Mouse (Mus musculus) kidney, embryonic 16.5 days (tissue): ENCODE results near the gene B4galnt3. TPM values are rescaled to one million over a fixed set of nuclear protein-coding genes. Genes with fewer than 3 reads are reported as not detected.
A peak's percentile ranks its signal among the peaks of the same experiment; 100 is the strongest.
"Not testable (repeated sequence)": the region's sequence is repeated elsewhere in the genome, so short reads cannot be mapped to it uniquely, and the experiment has no call there.

Source experiments
- ATAC-seq: fragments of 200-750 bp; cut with Nextera tagmentation; 2 replicates; pipeline ENCODE4 v1.8.0; 2017; ENCODE audit warnings: moderate TSS enrichment; ENCODE audit not compliant: low FRiP score, low TSS enrichment
- H3K27ac ChIP-seq: fragments of 300-500 bp; sonication (generic); 2 replicates; pipeline ENCODE4 v1.5.1; 2014; ENCODE audit warnings: low read length
- H3K27me3 ChIP-seq: fragments of 300-500 bp; sonication (generic); 2 replicates; pipeline ENCODE4 v1.6.1; 2014; ENCODE audit warnings: low read length, control low read depth, mixed read lengths; ENCODE audit not compliant: insufficient read depth
- H3K36me3 ChIP-seq: fragments of 300-500 bp; sonication (generic); 2 replicates; pipeline ENCODE4 v1.6.1; 2014; ENCODE audit warnings: low read length, control low read depth, mixed read lengths; ENCODE audit not compliant: insufficient read depth
- H3K4me1 ChIP-seq: fragments of 300-500 bp; sonication (generic); 2 replicates; pipeline ENCODE4 v1.6.1; 2014; ENCODE audit warnings: low read length, control low read depth, mixed read lengths; ENCODE audit not compliant: insufficient read depth
- H3K4me2 ChIP-seq: fragments of 300-500 bp; sonication (generic); replicated peaks from 2 replicates; pipeline ENCODE4 v1.6.1; 2014; ENCODE audit warnings: low read depth, low read length
- H3K4me3 ChIP-seq: fragments of 300-500 bp; sonication (generic); 2 replicates; pipeline ENCODE4 v1.5.1; 2014; ENCODE audit warnings: mild to moderate bottlenecking, low read length
- H3K9ac ChIP-seq: fragments of 300-500 bp; sonication (generic); replicated peaks from 2 replicates; pipeline ENCODE4 v1.6.1; 2014; ENCODE audit warnings: low read length
- H3K9me3 ChIP-seq: fragments of 300-500 bp; sonication (generic); 2 replicates; pipeline ENCODE4 v1.6.1; 2016; ENCODE audit warnings: low read length, control low read depth
- WGBS: fragments of 180-500 bp; shearing (Covaris S2); extraction: QIAGEN DNeasy Blood & Tissue Kit; methylation state at CpG from one replicate; pipeline ENCODE4 v1.1.7; 2014; 5-methylcytosine and 5-hydroxymethylcytosine counted together
- polyA plus RNA-seq: library from polyadenylated mRNA; unstranded; fragments of >200 nt; fragmentation: Nextera tagmentation; extraction: Ambion mirVana; gene quantifications from 2 replicates; pipeline ENCODE4 v1.2.1, GENCODE M21; 2015

The B4galnt3 gene
- polyA plus RNA-seq, 1 experiment from 2014 or later, result 2.4 TPM

DNA sequence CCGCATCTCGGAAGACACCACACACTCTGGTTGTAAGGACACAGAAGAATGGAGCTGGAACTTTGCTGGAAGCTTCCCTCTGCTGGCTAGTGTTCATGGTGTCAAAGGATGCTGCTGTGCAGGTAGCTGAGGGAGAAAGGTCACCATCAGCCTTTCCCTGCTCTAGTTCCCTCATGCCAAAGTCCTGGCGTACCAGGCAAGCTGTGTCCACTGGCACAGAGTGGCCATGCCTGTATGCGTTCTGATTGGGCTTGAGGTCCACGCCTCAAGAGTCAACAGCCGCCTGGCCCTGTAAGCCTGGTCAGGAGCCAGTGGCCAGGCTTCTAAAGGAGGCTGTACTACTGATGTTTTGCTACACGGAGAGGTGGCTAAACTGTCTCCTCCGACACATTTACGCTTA lies 15.0 kb upstream of the B4galnt3 start:
- Histone ChIP-seq H3K9ac (no peak overlapping the region), H3K4me3 (no peak overlapping the region), H3K27me3 (no peaks in the 10 kb centered on the region), H3K36me3 (no peaks in the 10 kb centered on the region), H3K9me3 (no peaks in the 10 kb centered on the region), H3K4me2 (no peak overlapping the region), H3K27ac (no peak overlapping the region), H3K4me1 (no peaks in the 10 kb centered on the region)
- ATAC-seq, result no peak
- 61% methylated on average over 9 of the region's 9 CpGs for WGBS

DNA sequence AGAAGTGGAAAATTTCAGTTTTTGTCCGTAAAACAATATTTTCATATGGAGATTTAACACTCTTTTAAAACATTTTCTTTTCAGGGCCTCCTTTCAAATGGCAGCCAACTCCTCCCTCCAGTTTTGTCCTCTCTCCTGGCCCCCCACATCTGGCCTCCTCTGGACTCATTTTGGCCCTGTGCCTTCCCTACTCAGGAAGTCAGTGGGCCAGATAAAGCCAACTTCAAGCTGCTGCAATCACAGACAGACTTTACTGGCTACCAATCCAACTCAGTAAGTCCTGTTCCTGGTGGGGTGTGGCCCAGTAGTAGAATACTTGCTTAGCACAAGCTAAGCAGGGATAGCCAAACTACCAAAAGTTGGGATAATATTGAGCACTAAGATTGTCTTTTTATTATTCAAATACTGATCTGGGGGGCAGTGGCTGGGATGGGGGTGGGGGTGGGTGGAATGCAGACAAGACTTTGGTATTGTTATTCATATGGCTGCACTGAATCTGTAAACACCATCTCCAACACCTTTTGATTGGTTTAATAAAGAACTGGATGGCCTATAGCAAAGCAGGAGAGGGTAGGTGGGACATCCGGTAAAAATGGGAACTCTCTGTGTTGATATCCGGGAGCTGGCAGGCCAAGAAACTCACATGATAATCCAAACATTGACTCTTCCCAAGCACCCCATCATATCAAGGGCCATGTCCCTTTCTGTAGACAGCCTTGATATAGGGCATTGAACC lies 12.7 kb upstream of the B4galnt3 start:
- H3K4me1 ChIP-seq, result 0 out of 2 replicates have a peak, but pooled peaks cover 6% of the 10 kb centered on the region
- no peak overlapping the region for H3K4me2 ChIP-seq
- no peaks in the 10 kb centered on the region for H3K36me3 ChIP-seq
- no peak overlapping the region for H3K9ac ChIP-seq
- no peaks in the 10 kb centered on the region for H3K27me3 ChIP-seq
- H3K9me3 ChIP-seq, result no peaks in the 10 kb centered on the region
- 90% methylated on average over 3 of the region's 3 CpGs for WGBS
- ATAC-seq, result no peak
- H3K4me3 ChIP-seq, result no peak overlapping the region
- no peak overlapping the region for H3K27ac ChIP-seq

DNA sequence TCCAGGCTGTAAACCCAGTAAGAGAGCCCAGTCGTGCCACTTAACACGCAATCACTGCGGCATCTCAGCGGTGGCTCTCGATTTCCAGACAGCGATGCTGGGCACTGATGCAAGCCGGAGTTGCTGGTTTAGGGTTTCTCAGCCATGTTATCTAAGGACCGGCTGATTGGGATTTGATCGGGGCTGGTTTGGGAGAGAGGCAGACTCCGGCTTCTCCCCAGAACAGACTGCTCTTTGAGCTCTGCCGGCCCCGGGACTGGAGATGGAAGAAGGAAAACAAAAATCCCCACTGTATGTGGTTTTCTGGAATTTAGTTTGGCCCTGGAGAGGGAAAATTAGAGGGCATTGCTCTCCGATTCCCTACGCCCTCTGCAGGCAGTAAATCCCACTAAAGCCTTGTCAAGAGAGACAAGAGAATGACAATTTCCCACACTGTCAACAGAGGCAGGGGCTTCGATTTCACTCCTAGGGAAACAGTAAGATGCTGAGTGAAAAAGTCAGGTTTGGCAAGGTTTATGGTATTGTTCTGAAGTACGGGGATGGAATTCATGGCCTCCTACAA lies 8.5 kb upstream of the B4galnt3 start:
- peak overlapping the region; percentile 23 for H3K4me3 ChIP-seq
- no peaks in the 10 kb centered on the region for H3K36me3 ChIP-seq
- ATAC-seq, result no peak
- H3K27ac ChIP-seq, result no peak overlapping the region
- peak overlapping the region; percentile 48 for H3K4me2 ChIP-seq
- 0 out of 2 replicates have a peak, but pooled peaks cover 6% of the 10 kb centered on the region for H3K4me1 ChIP-seq
- no peaks in the 10 kb centered on the region for H3K27me3 ChIP-seq
- H3K9ac ChIP-seq, result peak overlapping the region; percentile 49
- WGBS, result 14% methylated on average over 16 of the region's 16 CpGs
- H3K9me3 ChIP-seq, result no peaks in the 10 kb centered on the region

DNA sequence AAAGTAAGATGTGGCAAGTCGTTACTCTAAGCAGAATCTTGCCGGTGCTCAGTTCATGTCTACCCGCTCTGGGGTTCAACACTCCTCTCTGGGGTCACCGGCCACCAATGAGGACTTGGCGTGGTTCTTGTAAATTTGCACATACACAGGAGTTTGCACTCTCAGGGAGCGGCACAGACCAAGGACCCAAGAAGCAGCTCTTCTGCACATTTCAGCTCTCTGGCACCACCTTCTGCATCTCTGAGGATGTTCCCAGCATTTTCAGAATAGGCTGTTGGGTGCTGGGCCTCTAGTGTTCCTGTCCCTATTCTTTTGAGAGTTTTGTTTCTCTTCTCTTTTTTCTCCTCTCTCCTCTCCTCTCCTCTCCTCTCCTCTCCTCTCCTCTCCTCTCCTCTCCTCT lies 6.8 kb upstream of the B4galnt3 start:
- H3K27me3 ChIP-seq, result no peaks in the 10 kb centered on the region
- H3K27ac ChIP-seq, result no peak overlapping the region
- no peaks in the 10 kb centered on the region for H3K36me3 ChIP-seq
- peak; percentile 59; the same call in 1 of the 2 replicates for ATAC-seq
- H3K9me3 ChIP-seq, result no peaks in the 10 kb centered on the region
- H3K9ac ChIP-seq, result no peak overlapping the region
- H3K4me3 ChIP-seq, result no peak overlapping the region
- 0 out of 2 replicates have a peak, but pooled peaks cover 6% of the 10 kb centered on the region for H3K4me1 ChIP-seq
- 21% methylated on average over 6 of the region's 6 CpGs for WGBS
- 0 out of 2 replicates have a peak overlapping the region, but pooled peaks have one; percentile 25 for H3K4me2 ChIP-seq

DNA sequence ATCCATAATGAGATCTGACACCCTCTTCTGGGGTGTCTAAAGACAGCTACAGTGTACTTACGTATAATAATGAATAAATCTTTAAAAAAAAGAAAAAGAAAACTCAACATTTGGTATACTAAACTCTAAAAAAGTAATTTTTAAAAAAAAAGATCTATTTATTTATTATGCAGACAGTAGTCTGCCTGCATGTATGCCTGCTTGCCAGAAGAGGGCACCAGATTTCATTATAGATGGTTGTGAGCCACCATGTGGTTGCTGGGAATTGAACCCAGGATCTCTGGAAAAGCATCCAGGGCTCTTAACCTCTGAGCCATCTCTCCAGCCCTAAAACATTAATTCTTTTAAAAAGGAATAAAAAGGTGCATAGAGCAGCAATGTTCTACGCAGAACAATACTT lies 2.2 kb upstream of the B4galnt3 start:
- not testable (repeated sequence) for H3K4me3 ChIP-seq, H3K4me2 ChIP-seq, H3K36me3 ChIP-seq, H3K27ac ChIP-seq, ATAC-seq, H3K9ac ChIP-seq, H3K9me3 ChIP-seq, H3K27me3 ChIP-seq, H3K4me1 ChIP-seq
- WGBS, result 90% methylated on average over 2 of the region's 2 CpGs

DNA sequence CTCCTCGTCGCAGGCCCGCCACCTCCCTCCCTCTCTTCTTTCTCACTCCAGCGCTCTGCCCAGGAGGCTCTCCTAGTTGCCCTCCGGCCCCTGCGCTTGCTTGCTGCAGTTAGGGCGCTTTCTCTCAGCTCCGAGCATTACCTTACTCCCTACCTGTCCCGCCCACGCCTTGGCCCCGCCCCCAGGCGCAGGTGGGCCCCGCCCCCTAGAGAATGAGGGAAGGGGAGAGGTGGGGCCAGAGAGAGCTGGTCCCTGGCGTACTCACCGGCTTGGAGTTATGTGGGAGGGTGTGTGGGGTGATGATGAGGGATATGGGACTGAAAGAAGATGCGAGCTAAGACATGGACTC lies 400 bp upstream of the B4galnt3 start:
- ATAC-seq, result peak; percentile 92
- Histone ChIP-seq H3K27ac (peak overlapping the region; percentile 76), H3K4me2 (peak overlapping the region; percentile 99), H3K27me3 (peaks cover 6% of the 10 kb centered on the region; the same call in 1 of the 2 replicates), H3K4me3 (peak overlapping the region; percentile 73), H3K4me1 (0 out of 2 replicates have a peak, but pooled peaks cover 6% of the 10 kb centered on the region), H3K36me3 (no peaks in the 10 kb centered on the region), H3K9ac (peak overlapping the region; percentile 79), H3K9me3 (no peaks in the 10 kb centered on the region)
- under 1% methylated on average over 16 of the region's 16 CpGs for WGBS

DNA sequence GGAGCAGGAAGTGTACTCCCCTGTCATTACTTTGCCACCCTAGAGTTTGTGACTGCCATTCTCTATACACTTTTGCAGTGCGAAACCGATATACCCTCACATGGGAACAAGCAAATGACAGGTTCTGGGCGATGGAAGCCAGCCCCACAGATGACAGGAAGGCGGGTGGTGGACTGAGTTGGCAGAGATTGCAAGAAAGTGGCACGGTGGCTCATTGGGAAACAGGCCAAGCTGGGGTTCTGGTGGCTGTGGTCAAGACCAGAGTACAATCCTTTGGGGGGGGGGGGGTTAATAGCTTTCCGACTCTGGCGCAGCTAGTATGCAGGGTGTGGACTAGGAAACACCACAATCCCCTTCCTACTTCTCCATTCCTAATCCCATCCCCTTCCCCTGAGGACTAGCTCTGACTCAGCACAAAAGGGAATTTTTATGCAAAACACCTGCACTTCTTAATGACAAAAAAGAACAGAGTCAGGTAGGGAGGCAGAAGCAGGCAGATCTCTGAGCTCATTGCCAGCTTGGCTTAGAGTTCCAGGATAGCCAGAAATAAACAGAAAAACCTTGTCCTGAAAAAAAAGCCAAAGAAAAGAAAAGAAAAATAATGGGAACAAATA lies 2.9 kb downstream of the B4galnt3 start:
- Histone ChIP-seq H3K4me1 (peaks cover 17% of the 10 kb centered on the region; the same call in 1 of the 2 replicates), H3K4me3 (no peak overlapping the region), H3K36me3 (no peaks in the 10 kb centered on the region), H3K27me3 (peaks cover 6% of the 10 kb centered on the region; the same call in 1 of the 2 replicates), H3K27ac (no peak overlapping the region), H3K9ac (no peak overlapping the region), H3K9me3 (no peaks in the 10 kb centered on the region), H3K4me2 (no peak overlapping the region)
- ATAC-seq, result no peak
- WGBS, result 87% methylated on average over 7 of the region's 7 CpGs

DNA sequence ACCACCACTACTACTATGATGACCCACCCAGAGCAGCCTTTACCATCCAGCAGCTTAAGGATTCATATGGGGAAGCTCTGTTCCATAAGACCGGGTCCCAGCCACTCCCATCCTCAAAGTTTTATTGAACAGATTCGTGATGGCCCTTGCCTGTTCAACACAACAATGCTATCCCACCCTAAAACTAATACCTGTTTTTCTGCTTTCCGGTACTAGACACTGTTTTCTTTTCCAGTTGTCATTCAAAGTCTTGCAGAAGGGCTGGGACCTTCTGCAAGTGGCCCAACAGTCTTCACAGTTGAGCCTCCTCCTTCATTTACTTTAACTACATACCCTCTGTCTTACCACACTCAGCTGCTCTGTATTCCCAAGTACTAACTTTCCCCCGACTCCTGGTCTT lies 4.9 kb downstream of the B4galnt3 start:
- no peak for ATAC-seq
- no peak overlapping the region for H3K4me3 ChIP-seq
- no peak overlapping the region for H3K4me2 ChIP-seq
- no peaks in the 10 kb centered on the region for H3K9me3 ChIP-seq
- 86% methylated on average over 4 of the region's 4 CpGs for WGBS
- peaks cover 6% of the 10 kb centered on the region; the same call in 1 of the 2 replicates for H3K27me3 ChIP-seq
- H3K36me3 ChIP-seq, result no peaks in the 10 kb centered on the region
- peaks cover 11% of the 10 kb centered on the region; the same call in 1 of the 2 replicates for H3K4me1 ChIP-seq
- no peak overlapping the region for H3K27ac ChIP-seq
- no peak overlapping the region for H3K9ac ChIP-seq

DNA sequence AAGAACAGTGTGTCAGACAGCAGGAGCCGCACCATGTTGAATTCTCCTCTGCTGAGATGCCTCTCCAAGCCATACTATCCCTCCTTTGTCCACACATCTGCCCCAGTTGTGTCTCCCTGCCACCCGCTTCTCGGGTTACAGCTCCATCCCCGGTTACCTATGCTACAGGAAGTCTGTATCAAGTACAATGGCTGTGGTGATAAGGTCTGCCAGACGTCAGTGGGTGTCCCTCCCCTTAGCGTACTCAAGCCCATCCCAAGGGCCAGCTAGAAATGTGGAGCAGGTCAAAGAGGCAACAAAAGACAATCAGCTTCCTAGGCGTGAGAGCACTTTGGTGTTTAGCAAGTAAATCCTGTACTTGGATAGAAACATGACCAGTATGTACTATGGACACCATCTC lies 5.8 kb downstream of the B4galnt3 start:
- no peak for ATAC-seq
- H3K4me2 ChIP-seq, result no peak overlapping the region

More for the DNA sequence above, 5.8 kb downstream of the B4galnt3 start:
- Histone ChIP-seq H3K9ac (no peak overlapping the region), H3K27ac (no peak overlapping the region), H3K36me3 (no peaks in the 10 kb centered on the region), H3K4me1 (peaks cover 11% of the 10 kb centered on the region; the same call in 1 of the 2 replicates), H3K27me3 (0 out of 2 replicates have a peak, but pooled peaks cover 6% of the 10 kb centered on the region), H3K9me3 (no peaks in the 10 kb centered on the region), H3K4me3 (no peak overlapping the region)
- WGBS, result 41% methylated on average over 7 of the region's 7 CpGs
